Mouse (Mus musculus) natural killer cell, adult 2 months (primary cell): ENCODE results near the gene Sertad4.

ENCODE experiments used
- DNase-seq, 2 experiments: peaks; one replicate each; pipeline ENCODE4 v3.0.0; 2022; ENCODE audit warnings: low spot score in 2 of 2

Gene Sertad4

DNA sequence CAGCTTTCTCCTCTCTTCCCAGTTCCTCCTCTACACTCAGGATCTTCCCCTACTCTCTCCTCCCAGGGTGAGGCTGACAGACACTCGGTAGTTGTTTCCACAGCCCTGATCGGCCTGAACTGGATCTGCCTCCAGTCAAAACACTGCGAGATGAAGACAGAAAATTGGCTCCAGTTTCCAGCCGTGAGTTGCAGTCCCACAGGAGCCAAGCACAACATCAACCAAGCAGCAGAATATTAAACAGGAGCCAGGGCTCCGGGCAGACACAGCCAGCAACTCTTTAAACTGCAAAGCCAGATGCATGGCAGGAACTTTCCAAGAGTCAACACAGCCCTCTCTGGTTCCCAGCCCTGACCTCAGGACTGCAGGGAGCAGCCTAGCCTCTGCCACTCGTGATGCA lies 3.9 kb downstream of the Sertad4 start:
- no peak for DNase-seq

DNA sequence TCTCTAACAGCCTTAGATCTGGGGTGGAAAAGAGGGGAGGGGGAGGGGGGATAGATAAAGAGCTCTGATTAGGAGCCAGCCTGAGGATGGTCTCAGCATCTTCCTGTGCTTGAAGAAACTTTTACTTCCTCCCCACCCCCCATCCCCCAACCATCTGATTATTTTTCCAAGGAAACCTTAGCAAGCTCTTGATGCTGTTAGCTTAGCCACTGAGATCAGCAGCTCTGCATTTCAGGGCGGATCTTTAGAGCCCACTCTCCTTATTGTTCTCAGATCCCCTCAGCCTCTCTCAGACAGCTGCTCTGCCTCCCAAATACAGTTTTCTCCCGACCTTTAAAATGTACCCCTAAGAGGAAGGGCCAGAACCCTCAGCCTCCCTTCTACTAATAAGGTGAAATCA lies 4.4 kb downstream of the Sertad4 start:
- no peak for DNase-seq

- DNase-seq: no peak
These were observed 5.9 kb downstream of the Sertad4 start for GRCm38 (mm10) chr1:192849616-192850015.

DNA sequence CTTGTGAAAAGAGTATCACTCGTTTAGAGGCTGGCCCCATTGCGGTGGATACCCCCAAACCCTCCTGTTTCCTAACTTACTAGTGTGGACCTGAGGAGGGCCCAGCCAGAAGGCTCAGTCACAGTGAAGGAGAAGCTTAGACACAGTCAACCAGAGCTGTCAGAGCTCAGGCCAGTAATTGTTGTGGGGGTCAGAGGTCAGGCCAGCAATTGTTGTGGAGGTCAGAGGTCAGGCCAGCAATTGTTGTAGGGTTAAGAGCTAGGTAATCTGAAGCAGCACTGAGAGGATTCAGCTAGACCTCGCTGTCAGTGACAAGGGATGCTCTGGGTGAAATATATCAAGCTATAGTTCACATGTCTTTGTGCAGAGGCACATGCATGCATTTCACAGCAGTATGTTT lies 8.3 kb downstream of the Sertad4 start:
- DNase-seq: no peak

GRCm38 (mm10) chr1:192841094-192841813 lies 14.3 kb downstream of the Sertad4 start:
- DNase-seq: no peak

DNA sequence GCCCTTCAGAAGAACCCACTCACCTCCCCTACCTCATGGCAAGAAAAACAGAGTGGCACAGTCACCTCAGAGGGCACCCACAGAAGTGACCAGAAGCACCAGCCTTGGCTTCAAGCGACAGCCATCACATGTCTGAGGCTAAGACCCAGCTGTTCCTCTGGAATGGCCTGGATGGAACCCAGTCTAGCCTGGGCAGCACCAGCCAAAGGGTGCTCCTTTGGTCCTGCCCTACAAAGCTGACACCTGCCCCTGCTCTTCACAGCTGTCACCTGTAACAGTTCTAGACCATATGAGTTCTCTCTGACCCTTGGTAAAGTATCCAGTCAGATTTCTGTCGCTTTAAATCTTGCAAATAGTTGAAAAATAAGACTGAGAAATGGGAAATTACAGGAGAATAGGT lies 14.9 kb downstream of the Sertad4 start:
- no peak for DNase-seq

DNA sequence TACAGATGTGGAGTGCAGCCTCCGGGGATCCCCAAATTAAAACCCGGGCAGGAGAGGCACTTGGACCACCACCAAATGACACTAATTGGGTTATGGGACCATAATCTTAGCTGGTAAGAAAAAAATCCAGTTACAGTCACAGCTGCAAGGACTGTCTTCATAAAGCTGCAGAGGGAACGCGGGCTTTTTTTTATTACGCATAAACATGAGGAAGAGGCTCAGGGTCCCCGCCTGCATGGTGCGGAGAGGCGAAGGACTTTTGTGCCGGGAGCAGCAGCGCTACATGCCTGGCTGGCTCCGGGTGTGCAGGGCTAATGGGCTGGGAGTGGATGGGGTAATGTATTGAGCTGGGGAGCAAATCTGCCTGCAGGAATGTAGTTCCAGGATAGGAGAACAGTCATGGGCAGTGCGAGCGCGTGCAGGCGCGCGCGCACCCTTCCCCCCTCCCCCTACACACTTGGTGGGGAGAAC lies 20.3 kb downstream of the Sertad4 start:
- no peak for DNase-seq

DNA sequence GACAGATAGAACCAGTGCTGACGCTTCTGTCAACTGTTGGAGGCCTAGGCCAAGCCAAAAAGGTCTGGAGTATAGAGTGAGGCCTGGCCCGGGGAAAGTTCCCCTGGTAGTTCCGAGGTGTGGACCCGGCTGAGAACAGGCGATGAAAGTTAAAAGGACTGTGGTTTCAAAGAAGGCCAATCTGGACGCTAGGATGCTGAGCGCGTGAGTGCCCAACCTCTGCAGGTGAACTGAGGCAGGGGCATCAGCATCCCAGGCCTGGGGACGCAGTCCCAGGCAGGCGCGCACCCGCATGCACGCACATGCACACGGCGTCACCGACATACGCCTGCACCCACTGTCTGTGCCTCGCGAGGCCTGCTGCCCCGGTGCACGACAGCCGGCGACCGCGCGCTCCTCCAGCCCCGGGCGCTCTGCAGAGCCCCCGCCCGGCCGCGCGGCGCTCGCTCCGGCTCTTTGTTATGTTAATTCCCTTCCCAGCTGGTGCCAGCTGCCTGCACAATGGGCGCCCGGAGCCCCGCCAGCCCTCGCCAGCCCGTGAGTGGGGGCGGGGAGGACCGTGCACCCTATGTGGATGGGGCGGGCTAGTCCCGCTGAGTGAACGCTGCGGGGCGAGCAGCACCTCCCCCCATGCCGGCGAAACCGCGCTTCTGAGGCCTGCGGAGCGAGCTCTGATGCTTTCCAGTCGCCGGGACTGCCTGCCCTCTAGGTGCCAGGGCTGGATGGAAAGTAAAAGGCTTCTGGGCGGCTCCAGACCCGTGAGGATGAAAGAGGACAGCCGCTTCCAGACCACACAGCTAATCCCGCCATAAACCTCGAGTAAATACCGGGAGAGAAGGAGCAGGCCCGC lies 21.0 kb downstream of the Sertad4 start:
- no peak for DNase-seq

- DNase-seq: no peak
These were observed 22.0 kb downstream of the Sertad4 start for GRCm38 (mm10) chr1:192833586-192833985.

DNA sequence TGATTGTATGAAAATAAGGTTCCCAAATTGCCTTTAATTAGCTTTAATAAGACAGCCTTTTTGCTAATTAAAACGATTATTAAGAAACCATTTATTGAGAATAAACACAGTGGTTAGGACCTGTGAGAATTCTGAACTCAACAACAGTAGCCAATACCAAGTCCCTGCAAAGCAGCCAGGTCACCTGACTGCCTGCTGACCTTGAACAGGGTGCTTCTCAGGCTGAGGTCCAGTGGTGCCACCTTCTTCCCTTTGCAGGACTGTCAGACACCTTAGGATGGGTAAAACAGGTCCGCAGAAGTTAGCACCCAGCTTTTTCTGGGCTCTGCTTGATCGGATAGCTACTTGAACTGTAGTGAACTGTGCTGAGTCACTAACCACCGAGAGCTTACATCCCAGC lies 22.5 kb downstream of the Sertad4 start:
- DNase-seq: no peak

GRCm38 (mm10) chr1:192832338-192832737 lies 23.2 kb downstream of the Sertad4 start:
- no peak for DNase-seq

- no peak for DNase-seq
These were observed 25.1 kb downstream of the Sertad4 start for GRCm38 (mm10) chr1:192830444-192830843.

DNA sequence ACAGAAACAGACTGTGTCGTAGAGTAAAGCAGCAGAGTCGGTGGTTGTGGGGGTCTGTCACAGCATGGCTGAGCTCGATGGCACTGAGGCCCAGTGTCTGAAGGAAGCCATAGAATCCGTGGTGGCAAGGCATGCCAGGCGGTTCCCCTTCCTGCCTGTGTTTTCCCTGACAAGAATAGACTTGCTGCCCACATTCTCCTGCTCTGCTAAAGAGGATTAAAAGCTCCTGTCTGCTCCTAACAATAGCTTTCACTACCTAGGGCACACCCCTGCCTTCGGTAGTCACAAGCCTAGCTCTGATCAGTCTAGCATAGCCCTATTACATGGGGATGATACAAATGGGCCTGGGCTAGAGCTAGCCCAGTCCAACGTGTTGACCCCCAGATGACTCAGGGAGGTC lies 26.6 kb downstream of the Sertad4 start:
- no peak for DNase-seq

DNA sequence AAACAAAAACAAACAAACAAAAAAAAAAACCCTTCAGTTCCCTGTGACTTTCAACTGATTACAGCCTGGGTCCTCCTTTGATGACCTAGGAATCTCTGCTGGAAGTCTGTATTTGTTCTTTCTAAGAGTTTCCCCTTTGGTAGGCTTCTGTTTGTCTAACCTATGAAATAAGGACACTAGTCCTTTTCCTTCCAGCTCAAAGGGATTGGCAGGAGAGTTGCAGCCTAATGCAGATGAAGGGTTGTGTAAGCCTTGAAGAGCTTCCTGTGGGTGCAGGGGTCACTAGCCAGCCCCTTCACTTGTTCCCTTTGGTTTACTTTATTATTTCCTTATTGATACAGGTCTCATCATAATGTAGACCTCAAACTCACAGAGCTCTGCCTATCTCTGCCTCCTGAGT lies 27.6 kb downstream of the Sertad4 start:
- no peak for DNase-seq

GRCm38 (mm10) chr1:192825746-192826145 lies 29.8 kb downstream of the Sertad4 start:
- no peak for DNase-seq

- DNase-seq: no peak
These were observed 32.7 kb downstream of the Sertad4 start for GRCm38 (mm10) chr1:192822652-192823525.

DNA sequence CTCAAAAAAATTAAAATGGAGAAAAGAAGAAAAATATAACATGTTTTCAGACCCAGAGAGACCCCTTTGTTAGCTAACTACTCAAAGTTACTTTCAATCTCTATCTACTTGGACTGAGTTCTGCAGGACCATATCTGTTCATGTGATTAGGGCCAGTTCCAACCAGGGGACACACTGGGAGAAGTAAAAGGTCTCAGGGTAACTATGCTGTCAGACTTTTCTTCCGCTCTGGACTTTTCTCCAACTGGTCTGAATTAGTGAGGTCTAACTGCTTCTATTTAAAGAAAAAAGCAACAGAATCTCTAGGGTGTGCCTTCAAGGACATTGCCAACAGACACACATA lies 33.3 kb downstream of the Sertad4 start:
- no peak for DNase-seq

GRCm38 (mm10) chr1:192818334-192818733 lies 37.2 kb downstream of the Sertad4 start:
- DNase-seq: no peak

GRCm38 (mm10) chr1:192815789-192816188 lies 39.8 kb downstream of the Sertad4 start:
- no peak for DNase-seq

DNA sequence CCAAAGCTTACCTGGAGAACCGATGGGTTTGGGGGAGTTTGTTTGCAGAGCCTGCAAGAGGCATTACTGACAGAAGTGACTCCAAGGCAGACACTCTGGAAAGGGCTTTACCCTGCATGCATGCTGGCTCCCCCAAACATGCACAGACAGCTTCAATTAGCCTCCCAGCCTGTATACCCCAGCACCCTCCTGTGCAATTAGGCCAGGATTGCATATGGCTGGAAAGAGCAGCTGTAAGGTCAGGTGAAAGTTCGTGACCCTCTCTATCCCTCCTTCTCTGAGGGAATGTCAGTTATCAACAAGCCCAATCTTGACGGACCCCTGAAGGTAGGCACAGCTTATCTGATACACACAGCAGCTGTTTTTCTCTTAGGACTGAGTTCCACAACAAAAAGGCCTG lies 40.9 kb downstream of the Sertad4 start:
- no peak for DNase-seq

DNA sequence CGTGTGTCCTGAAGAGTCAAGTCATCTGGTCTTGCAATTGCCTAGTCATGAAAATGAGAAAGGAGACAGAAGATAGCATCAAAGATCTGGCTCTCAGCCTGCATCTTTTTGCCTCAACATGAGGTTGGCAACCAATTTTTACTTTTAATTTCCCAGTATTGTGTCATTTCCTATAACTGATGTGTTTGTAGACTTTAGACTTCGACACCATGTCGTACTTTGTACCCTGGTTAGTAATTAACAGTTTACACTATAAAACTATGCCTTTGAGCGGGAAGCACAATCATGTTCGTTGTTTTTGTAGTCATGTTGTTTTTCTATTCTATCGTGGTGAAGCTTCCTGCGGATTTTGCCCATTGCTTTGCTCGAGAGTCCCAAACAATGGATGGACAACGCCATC lies 42.8 kb downstream of the Sertad4 start:
- DNase-seq: no peak

- DNase-seq: no peak
These were observed 43.3 kb downstream of the Sertad4 start for GRCm38 (mm10) chr1:192812290-192812689.
